Mouse (Mus musculus) urinary bladder, postnatal 10 days (tissue): ENCODE measurements around the gene Mknk2.

ENCODE experiments used
- DNase-seq: peaks from one replicate; pipeline ENCODE4 v3.0.0; 2022; ENCODE audit warnings: low spot score

Mknk2 gene

GRCm38 (mm10) chr10:80669737-80670485 lies 8.0 kb downstream of the Mknk2 start:
- no peak for DNase-seq

- DNase-seq: no peak
These were observed 8.9 kb downstream of the Mknk2 start for GRCm38 (mm10) chr10:80669018-80669417.

- DNase-seq: no peak
These were observed 9.3 kb downstream of the Mknk2 start for GRCm38 (mm10) chr10:80668614-80669013.

GRCm38 (mm10) chr10:80666837-80667412 lies 11.0 kb downstream of the Mknk2 start:
- DNase-seq: no peak

- DNase-seq: no peak
These were observed 11.8 kb downstream of the Mknk2 start for GRCm38 (mm10) chr10:80665981-80666733.

- no peak for DNase-seq
These were observed 12.5 kb downstream of the Mknk2 start for GRCm38 (mm10) chr10:80665459-80665858.

GRCm38 (mm10) chr10:80665016-80665380 lies 12.9 kb downstream of the Mknk2 start:
- no peak for DNase-seq

GRCm38 (mm10) chr10:80664197-80665015 lies 13.5 kb downstream of the Mknk2 start:
- DNase-seq: peak; percentile 62

- no peak for DNase-seq
These were observed 14.3 kb downstream of the Mknk2 start for GRCm38 (mm10) chr10:80663485-80664196.

GRCm38 (mm10) chr10:80661149-80661548 lies 16.8 kb downstream of the Mknk2 start:
- DNase-seq: no peak

- DNase-seq: no peak
These were observed 18.7 kb downstream of the Mknk2 start for GRCm38 (mm10) chr10:80659213-80659612.

GRCm38 (mm10) chr10:80658841-80659202 lies 19.1 kb downstream of the Mknk2 start:
- DNase-seq: no peak

GRCm38 (mm10) chr10:80658194-80658840 lies 19.6 kb downstream of the Mknk2 start:
- DNase-seq: no peak

- DNase-seq: no peak
These were observed 20.9 kb downstream of the Mknk2 start, which contains the start of gene Btbd2 for GRCm38 (mm10) chr10:80656863-80657623. Gene Btbd2, minus strand, starts transcription at chr10:80657071.

- DNase-seq: peak; percentile 89
These were observed 21.6 kb downstream of the Mknk2 start for GRCm38 (mm10) chr10:80656130-80656862.

- DNase-seq: no peak
These were observed 22.3 kb downstream of the Mknk2 start for GRCm38 (mm10) chr10:80655406-80656129.

GRCm38 (mm10) chr10:80654866-80655265 lies 23.0 kb downstream of the Mknk2 start:
- DNase-seq: no peak

- no peak for DNase-seq
These were observed 24.7 kb downstream of the Mknk2 start for GRCm38 (mm10) chr10:80653156-80653720.

GRCm38 (mm10) chr10:80650392-80650791 lies 27.5 kb downstream of the Mknk2 start:
- no peak for DNase-seq
